Mouse (Mus musculus) layer of hippocampus, adult 9-11 months (tissue): ENCODE data around the gene Frs3.

Experiments used
- DNase-seq: peaks from one replicate; pipeline ENCODE4 v3.0.0; 2022

Gene Frs3

GRCm38 (mm10) chr17:47737271-47738065 is 48.6 kb downstream of the Frs3 start:
- DNase-seq = peak; percentile 92

GRCm38 (mm10) chr17:47738066-47738878 is 49.4 kb downstream of the Frs3 start:
- DNase-seq = peak; percentile 44

GRCm38 (mm10) chr17:47738879-47739798 is 50.3 kb downstream of the Frs3 start:
- DNase-seq = peak; percentile 18

- no peak for DNase-seq
Measured at GRCm38 (mm10) chr17:47740186-47740585, 51.4 kb downstream of the Frs3 start.

GRCm38 (mm10) chr17:47742991-47743734 is 54.3 kb downstream of the Frs3 start:
- peak; percentile 12 for DNase-seq

- no peak for DNase-seq
Measured at GRCm38 (mm10) chr17:47744086-47744485, 55.3 kb downstream of the Frs3 start.

- no peak for DNase-seq
Measured at GRCm38 (mm10) chr17:47744746-47745368, 56.0 kb downstream of the Frs3 start.

- no peak for DNase-seq
Measured at GRCm38 (mm10) chr17:47748791-47749553, 60.1 kb downstream of the Frs3 start.

GRCm38 (mm10) chr17:47749626-47750025 is 60.8 kb downstream of the Frs3 start:
- no peak for DNase-seq

- no peak for DNase-seq
Measured at GRCm38 (mm10) chr17:47750101-47750500, 61.3 kb downstream of the Frs3 start.

- DNase-seq = no peak
Measured at GRCm38 (mm10) chr17:47751811-47752210, 63.0 kb downstream of the Frs3 start.

- no peak for DNase-seq
Measured at GRCm38 (mm10) chr17:47753130-47753775, 64.4 kb downstream of the Frs3 start.
